Mouse (Mus musculus) erythroblast, embryonic 14.5 days (primary cell): ENCODE data around the gene Nfkbiz. TPM values are rescaled to one million over a fixed set of nuclear protein-coding genes. Genes with fewer than 3 reads are reported as not detected.

Experiments used
- H3K27me3 ChIP-seq: 2 replicates; pipeline ENCODE4 v1.6.1; 2012; ENCODE audit warnings: inconsistent platforms; ENCODE audit not compliant: control insufficient read depth
- H3K36me3 ChIP-seq: 2 replicates; pipeline ENCODE4 v1.6.1; 2012; ENCODE audit warnings: mild to moderate bottlenecking, inconsistent platforms; ENCODE audit not compliant: control insufficient read depth
- H3K4me1 ChIP-seq: 2 replicates; pipeline ENCODE4 v1.6.1; 2012; ENCODE audit warnings: inconsistent platforms; ENCODE audit not compliant: control insufficient read depth
- H3K4me3 ChIP-seq: replicated peaks from 2 replicates; pipeline ENCODE3; 2012; ENCODE audit warnings: moderate library complexity, mild to moderate bottlenecking, inconsistent platforms
- H3K9me3 ChIP-seq: 2 replicates; pipeline ENCODE4 v1.6.1; 2012; ENCODE audit warnings: low read length, inconsistent platforms, mixed read lengths; ENCODE audit not compliant: control insufficient read depth
- GATA1 ChIP-seq: IDR thresholded peaks from 2 replicates; pipeline ENCODE4 v1.6.1; 2012; ENCODE audit warnings: low read length, inconsistent platforms, mixed read lengths
- TAL1 ChIP-seq: IDR thresholded peaks from 3 replicates; pipeline ENCODE4 v1.6.1; 2012; ENCODE audit warnings: low read length, inconsistent platforms, mixed read lengths
- polyA plus RNA-seq: library from polyadenylated mRNA; stranded (reverse); fragments of >175 nt; gene quantifications from 2 replicates; pipeline ENCODE4 v1.2.3, GENCODE M21; 2012

The Nfkbiz gene
- polyA plus RNA-seq, 1 experiment = 0.09 TPM

DNA sequence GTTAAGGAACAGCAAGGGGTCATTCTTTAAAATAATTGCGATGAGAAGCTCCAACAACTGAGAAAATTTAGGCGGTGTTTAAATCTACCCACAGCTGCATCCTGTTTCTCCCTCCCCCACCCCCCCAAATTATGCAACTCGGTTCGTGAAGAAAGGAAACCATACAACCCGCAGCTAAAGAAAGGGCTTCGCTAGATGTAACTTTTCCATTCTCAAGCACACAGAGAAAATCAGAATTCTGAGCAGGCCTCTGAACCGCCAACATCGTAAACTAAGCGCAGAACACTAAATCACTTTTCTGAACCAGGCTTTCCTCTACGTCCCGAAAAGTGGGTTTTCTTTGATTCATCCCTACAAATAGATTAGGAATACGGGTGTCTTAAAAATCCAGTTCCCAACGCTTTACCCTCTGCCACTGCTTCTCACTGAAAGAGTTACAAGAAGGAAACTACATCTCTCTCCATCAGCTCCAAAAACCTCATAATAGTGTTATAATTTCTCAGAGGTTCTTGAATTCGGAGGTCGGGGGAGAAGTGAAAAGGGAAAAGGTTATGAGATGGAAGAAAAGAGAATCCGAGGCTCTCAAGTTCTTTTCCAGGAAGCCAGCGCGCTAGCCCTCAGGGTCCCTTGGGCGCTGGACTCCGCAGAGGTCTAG, 17.7 kb downstream of the Nfkbiz start:
- TF ChIP-seq TAL1 (no peak), GATA1 (no peak)
- H3K9me3 ChIP-seq = no peaks in the 10 kb centered on the region
- H3K4me1 ChIP-seq = peaks cover 15% of the 10 kb centered on the region
- peak overlapping the region; percentile 76 for H3K4me3 ChIP-seq
- H3K36me3 ChIP-seq = peaks cover 8% of the 10 kb centered on the region
- H3K27me3 ChIP-seq = peaks cover 39% of the 10 kb centered on the region

DNA sequence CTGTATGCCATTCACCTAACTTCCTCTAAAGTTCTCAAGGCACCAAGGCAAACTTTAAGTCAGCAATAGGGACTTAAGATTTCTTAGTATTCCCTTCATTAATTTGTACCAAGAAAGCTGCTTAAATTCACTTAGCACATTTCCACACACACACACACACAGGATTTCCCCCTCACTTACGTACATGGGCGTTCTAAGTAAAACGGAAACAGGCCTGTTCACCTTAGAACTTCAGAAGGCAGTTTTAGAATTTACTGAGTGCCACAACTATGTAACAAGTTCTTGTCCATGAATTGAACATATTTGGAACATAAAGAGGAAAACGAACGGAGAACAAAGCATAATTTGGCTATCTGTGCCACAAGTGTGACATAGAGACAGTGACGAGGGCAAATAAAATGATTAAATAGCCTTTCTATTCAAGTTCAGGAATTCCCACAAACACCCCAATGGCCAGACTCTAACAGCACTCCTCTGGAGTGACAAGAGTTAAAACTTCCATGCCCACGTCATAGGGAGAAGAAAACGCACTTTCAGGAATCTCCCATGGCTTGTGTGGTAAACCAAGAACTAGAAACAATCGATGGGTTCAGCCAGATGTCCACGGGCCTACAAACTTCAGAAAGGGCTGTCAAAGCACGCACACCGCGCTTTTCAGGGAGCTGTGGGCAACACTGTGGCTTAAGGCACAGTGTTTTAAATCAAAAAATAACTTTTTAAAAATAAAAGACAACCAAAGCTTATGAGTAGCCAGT, 18.4 kb downstream of the Nfkbiz start:
- Histone ChIP-seq H3K4me3 (peak overlapping the region; percentile 76), H3K27me3 (peaks cover 39% of the 10 kb centered on the region), H3K9me3 (no peaks in the 10 kb centered on the region), H3K4me1 (peaks cover 15% of the 10 kb centered on the region), H3K36me3 (peaks cover 15% of the 10 kb centered on the region)
- no peak for TF ChIP-seq GATA1
- no peak for TF ChIP-seq TAL1

DNA sequence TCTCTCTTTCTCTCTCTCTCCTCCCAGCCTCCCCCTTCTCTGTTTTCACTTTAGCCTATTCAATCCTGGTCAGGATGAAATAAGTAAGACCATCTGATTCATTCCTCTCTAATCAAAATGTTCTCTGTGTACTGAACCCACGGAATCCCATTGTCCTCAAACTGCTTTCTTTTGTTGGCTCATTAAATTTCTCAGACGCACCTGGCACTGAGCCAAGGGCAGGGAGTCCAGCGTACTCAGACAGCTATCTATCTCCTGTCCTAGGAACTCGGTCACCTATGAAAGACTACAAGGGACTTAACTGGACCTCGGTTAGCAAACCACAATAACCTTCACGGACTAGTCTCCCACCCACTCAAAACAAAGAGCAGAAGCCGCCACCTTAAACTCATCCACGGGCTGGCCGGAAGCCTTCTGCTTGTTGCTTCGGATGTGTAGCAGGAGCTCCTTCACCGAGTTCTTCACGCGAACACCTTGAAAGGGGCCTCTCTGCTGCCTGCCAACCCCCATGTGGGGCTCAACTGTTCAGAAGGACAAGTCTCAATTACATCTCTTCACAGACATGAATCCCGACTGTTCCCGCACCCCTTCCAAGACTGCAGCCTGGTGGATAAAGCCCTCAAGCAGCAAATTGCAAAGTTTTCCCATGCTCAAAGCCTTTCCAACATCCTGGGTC, 19.4 kb downstream of the Nfkbiz start:
- Histone ChIP-seq H3K4me3 (peak overlapping the region; percentile 76), H3K9me3 (no peaks in the 10 kb centered on the region), H3K4me1 (peaks cover 15% of the 10 kb centered on the region), H3K27me3 (peaks cover 39% of the 10 kb centered on the region), H3K36me3 (peaks cover 15% of the 10 kb centered on the region)
- TF ChIP-seq TAL1 (no peak), GATA1 (no peak)

DNA sequence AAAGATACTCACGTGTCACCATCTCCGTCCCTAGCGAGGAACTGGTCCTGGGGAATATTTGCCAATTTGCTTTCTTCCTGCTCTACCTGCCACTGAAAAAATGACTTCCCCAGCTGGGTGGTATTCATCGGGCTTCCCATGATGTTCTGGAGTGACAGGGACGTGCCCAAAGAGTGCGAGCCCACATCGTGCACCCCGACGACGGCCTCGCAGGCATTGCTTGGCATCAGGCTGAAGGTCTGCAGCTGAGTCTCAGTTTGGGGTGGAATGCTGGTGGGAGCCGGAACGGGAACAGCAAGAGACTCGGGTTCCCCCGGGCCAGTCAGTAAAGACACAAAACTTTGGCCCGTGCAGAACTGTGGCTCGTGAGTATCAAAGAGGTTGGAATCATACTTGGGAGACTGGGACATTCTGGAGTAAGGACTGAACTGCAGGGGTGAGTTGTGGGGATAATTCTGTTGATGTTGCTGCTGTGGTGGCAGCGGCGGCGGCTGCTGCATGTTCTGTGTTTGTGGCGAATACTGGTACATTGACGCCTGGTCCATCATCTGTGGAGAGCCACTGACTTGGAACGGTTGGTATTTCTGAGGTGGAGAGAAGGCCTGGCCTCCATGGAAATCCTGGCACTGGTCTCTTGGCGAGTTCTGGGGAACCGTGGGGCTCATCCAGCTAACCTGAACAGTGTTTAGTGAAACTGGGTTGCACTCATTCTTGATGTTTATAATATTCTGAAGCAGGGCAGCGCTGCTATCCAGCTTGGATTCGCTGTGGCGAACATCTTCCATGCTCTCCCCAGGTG, 20.8 kb downstream of the Nfkbiz start:
- Histone ChIP-seq H3K36me3 (peaks cover 25% of the 10 kb centered on the region), H3K4me1 (peaks cover 12% of the 10 kb centered on the region), H3K27me3 (peaks cover 33% of the 10 kb centered on the region), H3K4me3 (no peak overlapping the region), H3K9me3 (no peaks in the 10 kb centered on the region)
- TF ChIP-seq TAL1 (no peak), GATA1 (no peak)

DNA sequence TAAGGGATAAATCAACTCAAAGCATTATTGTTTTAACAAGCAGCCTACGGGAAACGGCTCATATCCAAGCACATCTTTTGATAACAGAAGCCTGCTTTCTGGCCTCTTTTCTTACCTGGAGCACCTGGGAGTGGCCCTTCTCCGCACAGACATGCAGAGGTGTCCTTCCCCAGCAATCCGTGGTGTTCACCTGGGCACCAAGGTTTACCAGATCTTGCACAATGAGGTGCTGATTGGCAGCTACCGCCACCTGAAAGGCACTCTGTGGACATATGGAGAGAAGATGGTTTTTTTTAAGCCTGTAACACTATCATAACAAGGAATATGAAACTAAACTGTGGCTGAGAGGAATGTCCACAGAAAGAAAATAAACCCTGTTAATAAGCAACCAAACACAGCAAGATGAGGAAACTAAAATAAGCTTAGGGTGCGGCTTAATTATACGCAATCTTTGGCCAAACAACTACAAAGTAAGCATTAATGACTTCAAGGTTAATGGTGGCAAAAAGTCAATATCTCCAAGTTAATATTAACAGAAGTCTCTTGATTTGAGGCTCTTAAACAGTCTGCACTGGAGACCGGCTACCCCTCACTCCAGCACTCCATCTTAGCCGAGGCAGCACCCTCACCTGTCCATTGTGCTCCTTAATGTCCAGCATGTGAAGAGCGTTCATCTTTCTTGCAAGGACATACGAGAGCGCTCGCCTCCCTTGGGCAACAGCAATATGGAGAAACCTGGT, 22.3 kb downstream of the Nfkbiz start:
- no peak for TF ChIP-seq GATA1
- no peak for TF ChIP-seq TAL1
- Histone ChIP-seq H3K9me3 (no peaks in the 10 kb centered on the region), H3K36me3 (peaks cover 30% of the 10 kb centered on the region), H3K4me1 (peaks cover 2% of the 10 kb centered on the region), H3K27me3 (peaks cover 21% of the 10 kb centered on the region), H3K4me3 (no peak overlapping the region)

DNA sequence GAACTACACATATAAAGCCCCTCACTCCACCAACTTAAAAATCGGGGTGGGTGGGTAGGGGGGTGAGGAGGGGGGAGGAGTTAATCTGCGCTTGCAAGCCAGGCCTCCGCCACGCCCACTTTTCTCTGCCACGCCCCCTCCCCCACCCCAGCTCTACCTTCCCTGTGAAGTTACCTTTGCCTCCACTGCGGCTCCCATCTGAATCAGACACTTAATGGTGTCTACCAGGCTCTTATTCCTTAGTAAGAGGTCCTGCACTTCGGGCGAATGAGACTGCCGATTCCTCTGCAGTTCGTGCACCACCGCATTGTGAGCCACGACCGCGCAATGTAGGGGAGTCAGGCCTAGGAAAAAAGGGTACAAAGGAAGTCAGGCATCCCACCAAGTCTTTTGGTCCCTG, 23.2 kb downstream of the Nfkbiz start:
- H3K9me3 ChIP-seq = no peaks in the 10 kb centered on the region
- H3K4me1 ChIP-seq = no peaks in the 10 kb centered on the region
- no peak overlapping the region for H3K4me3 ChIP-seq
- peaks cover 30% of the 10 kb centered on the region for H3K36me3 ChIP-seq
- peaks cover 12% of the 10 kb centered on the region for H3K27me3 ChIP-seq
- TF ChIP-seq GATA1 (no peak), TAL1 (no peak)

DNA sequence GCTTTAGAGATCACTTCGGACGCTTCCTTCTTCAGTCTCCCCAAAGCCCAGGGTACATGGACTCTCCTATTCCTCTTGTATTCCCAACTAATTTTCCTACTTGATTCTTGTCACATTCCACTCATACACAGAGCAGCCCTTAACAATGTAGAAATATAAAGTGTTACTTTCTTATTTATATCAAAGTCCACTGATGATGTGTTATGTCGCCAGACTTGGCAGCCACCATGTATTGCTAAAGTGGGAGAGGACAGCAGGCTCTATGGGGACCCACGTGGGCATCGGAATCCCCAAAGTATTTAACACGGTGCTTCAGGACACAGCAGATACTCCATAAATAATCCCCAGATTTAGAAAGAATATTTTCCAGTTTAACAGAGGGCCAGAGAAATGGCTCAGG, 24.0 kb downstream of the Nfkbiz start:
- Histone ChIP-seq H3K4me3 (no peak overlapping the region), H3K27me3 (peaks cover 4% of the 10 kb centered on the region; the same call in 1 of the 2 replicates), H3K36me3 (peaks cover 30% of the 10 kb centered on the region), H3K4me1 (no peaks in the 10 kb centered on the region), H3K9me3 (no peaks in the 10 kb centered on the region)
- TF ChIP-seq TAL1 = no peak
- no peak for TF ChIP-seq GATA1

DNA sequence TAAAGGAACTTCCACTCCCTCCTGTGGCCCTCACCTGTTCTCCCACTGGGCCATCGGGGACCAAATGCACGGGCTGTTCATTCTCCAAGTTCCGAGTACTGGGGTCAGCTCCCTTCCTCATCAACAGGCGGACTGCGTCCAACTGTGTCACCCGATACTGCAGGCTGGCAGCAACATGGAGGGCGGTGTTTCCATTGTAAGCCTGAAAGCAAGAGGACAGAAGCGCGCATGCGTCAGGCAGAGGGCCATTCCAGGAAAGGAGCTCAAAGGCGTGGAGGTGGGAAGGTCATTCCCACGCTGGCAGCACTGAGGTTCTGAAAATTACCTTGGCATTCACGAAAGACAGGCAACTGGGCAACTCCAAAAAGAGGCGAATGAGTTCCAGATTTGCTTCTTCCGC, 24.8 kb downstream of the Nfkbiz start:
- H3K36me3 ChIP-seq = peaks cover 30% of the 10 kb centered on the region
- no peaks in the 10 kb centered on the region for H3K27me3 ChIP-seq
- H3K4me1 ChIP-seq = no peaks in the 10 kb centered on the region
- no peak for TF ChIP-seq TAL1
- no peak for TF ChIP-seq GATA1
- no peaks in the 10 kb centered on the region for H3K9me3 ChIP-seq
- no peak overlapping the region for H3K4me3 ChIP-seq
